Mouse (Mus musculus): ENCODE data around the gene Fuom. TPM values are rescaled to one million over a fixed set of nuclear protein-coding genes. Genes with fewer than 3 reads are reported as not detected.

Gene Fuom
- polyA plus RNA-seq, 1 experiment, result 87.3 TPM

DNA sequence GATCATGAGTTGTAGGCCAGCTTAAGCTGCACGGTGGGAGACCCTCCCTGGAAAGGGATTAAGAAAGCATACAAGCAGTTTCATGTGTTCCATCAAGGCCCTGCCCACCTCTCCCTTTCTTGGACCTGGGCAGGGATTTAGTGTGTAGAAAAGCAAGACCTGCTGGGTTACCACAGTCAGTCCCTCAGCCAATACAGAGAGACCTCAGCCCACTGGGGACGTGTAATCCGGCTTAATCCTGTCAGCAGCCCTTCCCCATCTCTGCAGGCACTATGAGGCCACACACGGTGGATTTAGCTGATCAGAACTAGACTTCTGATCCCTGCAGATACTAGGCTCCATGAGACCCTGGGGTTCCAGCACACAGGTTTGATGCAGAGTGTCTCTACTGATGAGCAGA is 42.6 kb downstream of the Fuom start:
- no peak for DNase-seq (ENCODE audit: extremely low spot score in 1 of 2, low spot score in 1 of 2)

DNA sequence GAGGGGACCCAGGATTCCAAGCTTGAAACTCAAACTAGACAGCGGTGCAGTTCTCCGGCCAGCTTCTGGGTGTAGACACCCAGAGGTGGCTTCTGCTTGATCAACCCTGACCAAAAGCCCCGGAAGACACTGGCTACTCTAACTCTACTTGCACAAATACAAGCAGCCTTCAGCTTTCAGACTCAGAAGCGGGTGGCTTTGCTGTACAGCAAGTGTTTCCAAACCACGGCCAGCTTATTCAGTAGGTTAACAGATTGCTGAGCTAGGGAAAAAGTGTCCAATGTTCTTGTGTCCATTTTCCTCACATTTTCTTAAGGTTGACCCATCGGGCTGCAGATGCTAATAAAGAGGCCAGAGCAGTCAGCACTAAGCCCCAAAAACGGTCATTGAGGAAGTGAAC is 43.7 kb downstream of the Fuom start:
- no peak for DNase-seq (ENCODE audit: extremely low spot score in 1 of 2, low spot score in 1 of 2)

DNA sequence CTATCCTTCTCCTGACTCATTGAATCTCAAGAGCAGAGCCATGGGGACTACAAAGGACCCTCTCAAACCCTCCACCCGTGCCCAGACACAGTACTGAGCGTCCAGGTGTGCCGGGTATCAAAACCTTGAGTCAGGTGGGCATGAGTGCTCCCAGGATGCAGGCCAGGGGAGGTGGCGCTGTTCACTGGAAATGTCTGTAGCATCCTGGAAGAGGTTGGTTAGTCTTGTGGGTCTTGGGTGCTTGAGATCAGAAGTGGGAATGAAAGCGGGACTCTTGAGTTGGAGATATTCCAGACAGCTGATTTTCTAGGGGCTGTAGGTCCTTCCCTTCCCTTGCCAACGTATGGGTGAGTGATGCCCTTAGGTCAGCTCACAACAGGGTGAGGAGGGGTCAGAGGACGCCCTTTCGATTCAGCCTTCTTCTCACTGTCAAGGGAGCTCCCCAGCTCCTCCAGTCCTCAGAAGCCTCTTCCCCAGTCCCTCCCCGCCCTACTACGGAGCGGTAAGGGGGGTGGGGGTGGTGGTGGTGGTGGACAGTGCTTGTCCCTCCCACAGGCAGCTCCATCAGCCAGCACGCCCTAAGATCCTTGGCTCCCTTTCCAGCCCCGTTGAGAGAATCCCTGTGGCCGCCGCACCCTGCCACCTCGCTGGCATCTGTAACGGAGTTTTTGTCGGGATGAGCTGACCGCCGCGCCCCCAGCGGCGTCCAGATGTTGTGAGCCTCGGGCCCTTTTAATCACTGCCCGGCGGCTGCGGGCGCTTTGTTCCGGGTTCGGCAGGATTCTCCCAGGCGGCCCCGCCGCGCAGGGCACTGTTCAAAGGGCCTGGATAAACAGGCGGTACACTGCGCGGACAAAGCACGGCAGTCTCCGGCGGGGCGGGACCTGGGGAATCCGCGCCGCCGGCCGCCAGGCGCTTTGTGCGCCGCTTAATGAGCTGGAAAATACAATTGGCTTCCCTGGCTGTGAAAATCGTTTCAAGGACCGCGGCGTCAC is 44.5 kb downstream of the Fuom start:
- DNase-seq (ENCODE audit: extremely low spot score in 1 of 2, low spot score in 1 of 2), result no peak

GRCm38 (mm10) chr7:140054124-140054523 is 48.1 kb downstream of the Fuom start:
- no peak for DNase-seq (ENCODE audit: extremely low spot score in 1 of 2, low spot score in 1 of 2)

DNA sequence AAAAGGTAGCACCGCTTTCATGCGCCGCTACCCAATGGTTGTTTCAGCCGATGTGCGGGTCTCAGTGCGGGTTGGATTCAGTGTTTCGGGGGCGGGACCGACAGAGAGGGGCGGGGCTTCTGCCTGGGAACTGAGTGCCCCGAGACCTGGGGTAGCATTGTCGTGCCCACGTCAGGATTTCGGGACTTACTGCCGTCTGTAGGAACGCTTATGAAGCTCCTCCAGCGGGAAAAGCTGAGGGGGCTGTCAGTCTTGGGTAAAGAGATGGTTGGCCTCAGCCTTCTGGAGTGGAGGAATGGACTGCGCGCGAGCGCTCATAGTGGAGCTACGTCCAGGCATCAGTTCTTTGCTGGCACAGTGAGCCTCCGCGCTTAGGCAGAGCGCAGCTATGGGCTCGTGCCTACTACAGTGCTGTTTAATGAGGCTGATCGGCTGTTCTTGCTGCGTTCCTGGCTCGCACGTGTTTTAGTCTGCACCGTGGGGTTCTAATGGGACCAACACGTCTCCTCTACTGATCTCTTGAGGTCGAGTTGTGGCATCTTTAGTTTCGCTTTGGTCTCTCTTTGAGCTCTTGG is 53.0 kb downstream of the Fuom start:
- no peak for DNase-seq (ENCODE audit: extremely low spot score in 1 of 2, low spot score in 1 of 2)

- DNase-seq (ENCODE audit: extremely low spot score in 1 of 2, low spot score in 1 of 2), result no peak
These were observed 53.7 kb downstream of the Fuom start, which contains the start of gene Msx3 for GRCm38 (mm10) chr7:140048361-140049114. Gene Msx3, minus strand, starts transcription at chr7:140049089.

DNA sequence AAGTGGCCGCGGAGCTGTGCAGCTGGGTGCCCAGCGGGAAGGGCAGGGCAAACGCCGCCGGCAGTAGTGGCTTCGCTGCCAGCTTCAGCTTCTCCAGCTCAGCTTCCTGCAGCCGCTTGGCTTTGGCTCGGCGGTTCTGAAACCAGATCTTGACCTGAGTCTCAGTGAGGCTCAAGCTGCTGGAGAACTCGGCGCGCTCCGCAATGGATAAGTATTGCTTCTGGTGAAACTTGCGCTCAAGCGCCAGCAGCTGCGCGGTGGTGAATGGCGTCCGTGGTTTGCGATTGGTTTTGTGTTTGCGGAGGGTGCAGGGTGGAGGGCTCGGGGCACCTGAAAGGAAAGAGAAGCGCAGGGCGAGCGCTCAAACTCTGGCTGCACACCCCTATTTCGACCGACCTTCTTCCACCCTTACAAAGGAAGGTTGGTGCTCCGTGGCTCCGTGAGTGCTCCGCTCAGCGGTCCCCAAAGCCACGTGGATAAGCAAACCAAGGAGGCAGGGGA is 54.4 kb downstream of the Fuom start:
- no peak for DNase-seq (ENCODE audit: extremely low spot score in 1 of 2, low spot score in 1 of 2)

Other genes starting within 250 kb of the Fuom start
- gene Kndc1, start 207.7 kb downstream of the Fuom start, polyA plus RNA-seq (2012; rRNA removed), result 29.7 and 30.9 TPM in 2 replicates
- 0.18 TPM in 1 of 2 replicates, not detected in the other for gene Utf1, start 158.7 kb downstream of the Fuom start, polyA plus RNA-seq (2012; rRNA removed)
- gene 6430531B16Rik, start 123.7 kb downstream of the Fuom start, polyA plus RNA-seq (2012; rRNA removed), result 1.0 and 1.2 TPM in 2 replicates
- gene Adam8, start 109.9 kb downstream of the Fuom start, polyA plus RNA-seq (2012; rRNA removed), result 6.4 and 7.7 TPM in 2 replicates
- gene Zfp511, start 66.0 kb downstream of the Fuom start, polyA plus RNA-seq (2012; rRNA removed), result 67.6 and 71.5 TPM in 2 replicates
- 46.1 and 51.7 TPM in 2 replicates for gene Tubgcp2, start 65.8 kb downstream of the Fuom start, polyA plus RNA-seq (2012; rRNA removed)
- gene Msx3, start 53.4 kb downstream of the Fuom start, polyA plus RNA-seq (2012; rRNA removed), result 0.17 and 0.28 TPM in 2 replicates
- gene Caly, start 19.9 kb downstream of the Fuom start, polyA plus RNA-seq (2012; rRNA removed), result 468 and 504 TPM in 2 replicates
- gene Prap1, start 9.0 kb downstream of the Fuom start, polyA plus RNA-seq (2012; rRNA removed), result 4.0 and 10.0 TPM in 2 replicates
- 3.7 and 5.0 TPM in 2 replicates for gene Paox, start 13.4 kb upstream of the Fuom start, polyA plus RNA-seq (2012; rRNA removed)
- gene Echs1, start 14.0 kb upstream of the Fuom start, polyA plus RNA-seq (2012; rRNA removed), result 62.3 and 72.0 TPM in 2 replicates
- gene Mtg1, start 35.1 kb upstream of the Fuom start, polyA plus RNA-seq (2012; rRNA removed), result 41.5 and 43.0 TPM in 2 replicates
- gene Sprn, start 52.4 kb upstream of the Fuom start, polyA plus RNA-seq (2012; rRNA removed), result 103 and 125 TPM in 2 replicates
- not detected in 2 replicates for gene Olfr522, start 62.3 kb upstream of the Fuom start, polyA plus RNA-seq (2012; rRNA removed)
- gene Olfr523, start 70.8 kb upstream of the Fuom start, polyA plus RNA-seq (2012; rRNA removed), result 0.04 and 0.08 TPM in 2 replicates
- not detected in 2 replicates for gene Olfr524, start 103.5 kb upstream of the Fuom start, polyA plus RNA-seq (2012; rRNA removed)
- 0.17 and 0.24 TPM in 2 replicates for gene Cd163l1, start 115.8 kb upstream of the Fuom start, polyA plus RNA-seq (2012; rRNA removed)
- gene 5830411N06Rik, start 144.8 kb upstream of the Fuom start, polyA plus RNA-seq (2012; rRNA removed), result 0.04 and 0.06 TPM in 2 replicates
- not detected in 2 replicates for gene Olfr525, start 218.4 kb upstream of the Fuom start, polyA plus RNA-seq (2012; rRNA removed)
- gene Olfr527, start 231.6 kb upstream of the Fuom start, polyA plus RNA-seq (2012; rRNA removed), result 0.04 TPM in 1 of 2 replicates, not detected in the other